Mouse (Mus musculus): ENCODE data around the gene Ltbp4. TPM values are rescaled to one million over a fixed set of nuclear protein-coding genes. Genes with fewer than 3 reads are reported as not detected.
A peak's percentile ranks its signal among the peaks of the same experiment; 100 is the strongest.

Ltbp4 gene
- polyA plus RNA-seq, 1 experiment: 76.9 TPM

DNA sequence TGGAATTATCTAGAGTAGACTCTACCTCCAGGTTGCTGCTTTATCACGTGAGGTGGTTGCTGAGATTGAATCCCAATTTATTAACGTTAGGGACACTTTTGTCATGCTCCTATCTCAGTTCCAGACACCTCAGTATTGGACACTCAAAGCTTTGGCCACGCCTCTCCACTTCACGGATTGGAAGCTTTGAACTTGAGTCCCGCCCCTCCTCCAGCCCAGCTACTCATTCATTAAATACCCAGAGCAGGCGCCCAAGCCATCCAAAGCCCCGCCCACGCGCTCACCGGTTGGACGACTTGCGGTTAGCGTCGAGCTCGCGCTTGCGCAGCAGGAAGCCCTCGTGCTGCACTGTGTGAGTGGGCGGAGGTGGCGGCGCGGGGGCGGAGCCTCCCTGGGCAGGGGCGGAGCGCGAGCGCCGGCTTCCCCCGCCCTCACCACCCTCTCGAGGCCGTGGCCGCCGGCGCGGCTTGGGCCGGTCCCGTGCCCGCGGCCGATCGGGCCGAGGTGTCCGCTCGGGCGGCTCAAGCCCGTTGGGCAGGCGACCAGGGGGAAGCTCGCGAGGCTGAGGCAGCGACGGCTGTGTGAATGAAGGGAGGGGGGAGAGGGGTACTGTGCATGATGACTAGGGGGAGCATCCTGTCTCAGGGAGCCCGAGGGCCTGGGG is 23.9 kb upstream of the Ltbp4 start:
- TF ChIP-seq POLR2A (IDR thresholded peaks at IDR 0.05; ENCODE audit: low read depth, low read length) (no peak), CTCF (conservative IDR thresholded peaks at IDR 0.05; ENCODE audit: insufficient read depth, insufficient read length, low read depth, low read length) (no peak)
- under 1% methylated on average over 52 of the region's 52 CpGs for WGBS
- H3K36me3 ChIP-seq (ENCODE audit: control insufficient read depth, insufficient read depth, low read length): no peaks in the 10 kb centered on the region
- DNase-seq: peak; percentile 100
- no peaks in the 10 kb centered on the region; the same call in 1 of the 2 replicates for H3K4me1 ChIP-seq (ENCODE audit: control insufficient read depth, insufficient read depth, low read length)
- H3K4me3 ChIP-seq (ENCODE audit: insufficient read depth, low read depth, low read length): peak overlapping the region; percentile 49
- H3K27ac ChIP-seq (ENCODE audit: insufficient read depth, low read depth, low read length): no peak overlapping the region
- no peaks in the 10 kb centered on the region; the same call in 1 of the 2 replicates for H3K27me3 ChIP-seq (replicated peaks; ENCODE audit: control insufficient read depth, insufficient read depth, low read length)

DNA sequence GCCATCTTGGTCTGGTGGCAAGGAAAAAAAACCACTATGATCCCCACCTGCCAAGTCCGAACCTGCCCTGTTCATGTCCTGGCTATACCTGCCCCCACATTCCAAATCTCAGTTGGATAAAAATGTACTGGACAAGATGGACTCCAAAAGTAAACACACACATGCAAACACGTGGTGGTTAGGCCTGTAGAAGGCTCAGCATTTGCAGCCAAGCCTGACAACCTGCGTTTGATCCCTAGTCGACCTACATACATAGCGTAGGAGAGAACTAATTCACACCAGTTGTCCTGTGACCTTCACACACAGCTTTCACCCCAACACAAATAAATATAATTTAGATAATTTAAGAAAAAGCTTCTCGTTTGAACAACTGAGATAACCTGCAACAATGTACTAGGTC is 23.3 kb upstream of the Ltbp4 start:
- DNase-seq: no peak
- 48% methylated on average over 6 of the region's 6 CpGs for WGBS
- Histone ChIP-seq H3K4me1 (ENCODE audit: control insufficient read depth, insufficient read depth, low read length) (no peaks in the 10 kb centered on the region; the same call in 1 of the 2 replicates), H3K27ac (ENCODE audit: insufficient read depth, low read depth, low read length) (no peak overlapping the region), H3K36me3 (ENCODE audit: control insufficient read depth, insufficient read depth, low read length) (no peaks in the 10 kb centered on the region), H3K27me3 (replicated peaks; ENCODE audit: control insufficient read depth, insufficient read depth, low read length) (no peaks in the 10 kb centered on the region; the same call in 1 of the 2 replicates), H3K4me3 (ENCODE audit: insufficient read depth, low read depth, low read length) (no peak overlapping the region)
- TF ChIP-seq POLR2A (IDR thresholded peaks at IDR 0.05; ENCODE audit: low read depth, low read length): no peak
- TF ChIP-seq CTCF (conservative IDR thresholded peaks at IDR 0.05; ENCODE audit: insufficient read depth, insufficient read length, low read depth, low read length): no peak

DNA sequence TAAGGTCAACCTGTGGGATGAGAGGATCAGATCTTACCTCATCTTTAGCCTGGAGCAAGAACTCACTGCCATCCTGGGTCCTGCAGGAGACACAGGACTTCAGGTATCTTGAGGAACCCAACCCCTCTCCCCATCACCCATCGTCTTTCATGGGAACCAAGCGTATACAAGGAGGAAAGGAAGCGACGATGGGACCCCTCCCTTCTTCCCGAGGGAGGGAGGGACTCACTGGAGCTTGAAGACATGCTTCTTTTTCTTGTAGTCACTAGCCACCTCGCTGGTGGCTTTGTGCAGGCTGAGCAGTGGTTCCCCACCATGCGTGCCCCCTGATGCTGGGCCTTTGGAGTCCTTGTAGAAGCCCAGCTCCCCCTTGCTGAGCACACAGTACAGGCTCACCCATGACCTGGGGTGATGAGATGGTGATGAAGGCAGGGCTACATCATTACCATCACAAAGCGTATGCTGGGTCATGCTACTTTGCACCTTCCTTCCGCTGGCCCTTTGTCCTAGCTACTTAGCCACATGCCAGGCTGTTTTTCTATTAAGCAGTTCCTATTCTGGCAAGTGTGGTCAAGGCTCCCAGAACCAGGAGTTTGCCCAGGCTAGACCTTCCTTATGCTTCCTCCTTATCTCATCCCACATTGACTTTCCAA is 22.3 kb upstream of the Ltbp4 start:
- 78% methylated on average over 9 of the region's 9 CpGs for WGBS
- H3K4me1 ChIP-seq (ENCODE audit: control insufficient read depth, insufficient read depth, low read length): no peaks in the 10 kb centered on the region; the same call in 1 of the 2 replicates
- TF ChIP-seq CTCF (conservative IDR thresholded peaks at IDR 0.05; ENCODE audit: insufficient read depth, insufficient read length, low read depth, low read length): no peak
- no peak for TF ChIP-seq POLR2A (IDR thresholded peaks at IDR 0.05; ENCODE audit: low read depth, low read length)

DNA sequence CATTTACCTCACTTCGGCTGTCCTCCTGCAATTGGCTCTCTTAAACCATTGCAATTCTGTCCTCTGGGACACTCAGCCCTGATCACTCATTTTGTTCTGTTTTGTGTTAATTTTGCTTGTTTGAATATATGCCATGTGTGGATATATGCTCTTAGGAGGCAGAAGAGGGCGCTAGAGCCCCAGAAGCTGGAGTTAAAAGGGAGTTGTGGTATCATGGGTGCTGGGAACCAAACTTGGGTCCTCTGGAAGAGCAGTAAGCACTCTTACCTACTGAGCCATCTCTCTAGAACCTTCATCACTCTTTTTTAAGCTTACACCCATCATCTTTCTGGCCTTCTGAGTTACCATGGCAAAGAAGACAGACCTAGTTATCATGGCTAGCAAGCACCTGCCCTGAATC is 21.7 kb upstream of the Ltbp4 start:
- no peaks in the 10 kb centered on the region for H3K36me3 ChIP-seq (ENCODE audit: control insufficient read depth, insufficient read depth, low read length)
- no peak overlapping the region for H3K4me3 ChIP-seq (ENCODE audit: insufficient read depth, low read depth, low read length)
- no peak overlapping the region for H3K27ac ChIP-seq (ENCODE audit: insufficient read depth, low read depth, low read length)
- 58% methylated on average over 2 of the region's 2 CpGs for WGBS
- TF ChIP-seq POLR2A (IDR thresholded peaks at IDR 0.05; ENCODE audit: low read depth, low read length): no peak
- TF ChIP-seq CTCF (conservative IDR thresholded peaks at IDR 0.05; ENCODE audit: insufficient read depth, insufficient read length, low read depth, low read length): no peak
- no peaks in the 10 kb centered on the region; the same call in 1 of the 2 replicates for H3K27me3 ChIP-seq (replicated peaks; ENCODE audit: control insufficient read depth, insufficient read depth, low read length)
- DNase-seq: no peak
- H3K4me1 ChIP-seq (ENCODE audit: control insufficient read depth, insufficient read depth, low read length): no peaks in the 10 kb centered on the region; the same call in 1 of the 2 replicates

More for the DNA sequence above, 22.3 kb upstream of the Ltbp4 start:
- DNase-seq: no peak
- Histone ChIP-seq H3K27ac (ENCODE audit: insufficient read depth, low read depth, low read length) (no peak overlapping the region), H3K4me3 (ENCODE audit: insufficient read depth, low read depth, low read length) (no peak overlapping the region), H3K36me3 (ENCODE audit: control insufficient read depth, insufficient read depth, low read length) (no peaks in the 10 kb centered on the region), H3K27me3 (replicated peaks; ENCODE audit: control insufficient read depth, insufficient read depth, low read length) (no peaks in the 10 kb centered on the region; the same call in 1 of the 2 replicates)

DNA sequence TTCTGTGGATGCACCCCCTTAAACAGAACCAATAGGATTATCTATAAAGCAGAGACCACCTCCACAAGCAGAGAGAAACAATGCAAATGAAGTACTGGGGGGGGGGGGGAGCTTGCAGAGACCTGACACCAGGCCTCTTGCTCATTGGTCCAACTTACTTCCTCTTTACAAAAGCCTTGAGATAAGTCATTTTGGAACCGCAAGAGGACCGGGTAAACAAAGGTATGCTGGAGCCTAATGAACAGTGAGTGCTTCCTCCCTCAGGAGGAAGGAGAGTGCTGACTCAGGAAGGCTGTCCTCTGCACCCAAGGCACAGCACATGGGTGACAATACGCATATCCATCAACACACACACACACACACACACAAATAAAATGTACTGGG is 20.1 kb upstream of the Ltbp4 start:
- Histone ChIP-seq H3K4me1 (ENCODE audit: control insufficient read depth, insufficient read depth, low read length) (no peaks in the 10 kb centered on the region; the same call in 1 of the 2 replicates), H3K27ac (ENCODE audit: insufficient read depth, low read depth, low read length) (peak overlapping the region; percentile 47; the same call in 1 of the 2 replicates), H3K36me3 (ENCODE audit: control insufficient read depth, insufficient read depth, low read length) (no peaks in the 10 kb centered on the region), H3K4me3 (ENCODE audit: insufficient read depth, low read depth, low read length) (no peak overlapping the region), H3K27me3 (replicated peaks; ENCODE audit: control insufficient read depth, insufficient read depth, low read length) (no peaks in the 10 kb centered on the region)
- 29% methylated on average over 3 of the region's 3 CpGs for WGBS
- no peak for DNase-seq
- TF ChIP-seq POLR2A (IDR thresholded peaks at IDR 0.05; ENCODE audit: low read depth, low read length): no peak
- TF ChIP-seq CTCF (conservative IDR thresholded peaks at IDR 0.05; ENCODE audit: insufficient read depth, insufficient read length, low read depth, low read length): no peak

DNA sequence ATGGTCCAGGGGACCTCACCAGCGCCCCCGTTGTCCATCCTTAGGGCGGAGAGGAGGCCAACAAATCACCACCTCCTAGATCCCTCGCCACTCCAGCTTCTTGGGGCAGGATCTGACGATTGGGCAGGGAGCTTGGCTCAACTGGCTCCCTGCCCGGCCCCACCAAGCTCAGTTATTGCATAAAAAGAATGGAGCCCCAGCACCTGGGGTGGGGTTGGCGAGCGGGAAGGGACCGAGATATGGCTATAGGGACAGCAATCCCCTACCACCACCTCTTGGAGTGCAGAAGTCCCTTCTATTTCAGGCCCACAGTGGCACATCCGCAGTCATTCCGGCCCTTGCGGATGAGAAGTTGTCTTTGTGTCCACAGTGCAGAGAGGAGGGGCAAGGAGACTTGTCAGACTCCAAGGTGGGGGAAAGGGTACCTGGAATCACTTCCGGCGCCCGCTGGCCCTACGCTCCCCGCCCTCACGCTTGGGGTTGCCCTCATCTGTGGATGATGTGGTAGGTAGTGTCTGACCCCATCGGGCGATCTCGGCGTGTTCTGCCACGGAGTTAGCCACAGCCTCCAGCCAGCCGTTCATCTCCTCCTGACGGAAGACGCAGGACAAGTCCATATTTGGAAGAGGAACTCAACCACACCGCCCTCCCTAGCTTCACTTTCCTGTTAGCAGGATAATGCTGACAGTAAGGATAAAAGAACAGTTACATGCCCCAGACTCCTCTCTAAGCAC is 19.5 kb upstream of the Ltbp4 start, which contains the start of gene Gm20479:
TSS of gene Gm20479 (minus strand) at position 559 of the 734 bp plus-strand sequence.
- Histone ChIP-seq H3K27me3 (replicated peaks; ENCODE audit: control insufficient read depth, insufficient read depth, low read length) (no peaks in the 10 kb centered on the region), H3K36me3 (ENCODE audit: control insufficient read depth, insufficient read depth, low read length) (no peaks in the 10 kb centered on the region), H3K27ac (ENCODE audit: insufficient read depth, low read depth, low read length) (peak within 1 kb of the TSS; percentile 47), H3K4me3 (ENCODE audit: insufficient read depth, low read depth, low read length) (peak within 1 kb of the TSS; percentile 86), H3K4me1 (ENCODE audit: control insufficient read depth, insufficient read depth, low read length) (no peaks in the 10 kb centered on the region; the same call in 1 of the 2 replicates)
- DNase-seq: peak; percentile 54
- WGBS: 8% methylated on average over 27 of the region's 27 CpGs
- TF ChIP-seq POLR2A (IDR thresholded peaks at IDR 0.05; ENCODE audit: low read depth, low read length): no peak
- TF ChIP-seq CTCF (conservative IDR thresholded peaks at IDR 0.05; ENCODE audit: insufficient read depth, insufficient read length, low read depth, low read length): no peak

Data from kidney, adult 2 months (tissue).